Mouse (Mus musculus) G1E (cell line): ENCODE results near the gene Atp5f1.
"Not testable (repeated sequence)": the region's sequence is repeated elsewhere in the genome, so short reads cannot be mapped to it uniquely, and the experiment has no call there.

ENCODE experiments used
- CTCF ChIP-seq: IDR thresholded peaks from 2 replicates; pipeline ENCODE4 v1.5.1; 2012; ENCODE audit warnings: low read depth, low read length, inconsistent platforms, mixed read lengths
- TAL1 ChIP-seq: conservative IDR thresholded peaks from 2 replicates; pipeline ENCODE4 v1.6.1; 2012; ENCODE audit warnings: low read depth, low read length, inconsistent platforms, mixed read lengths

DNA sequence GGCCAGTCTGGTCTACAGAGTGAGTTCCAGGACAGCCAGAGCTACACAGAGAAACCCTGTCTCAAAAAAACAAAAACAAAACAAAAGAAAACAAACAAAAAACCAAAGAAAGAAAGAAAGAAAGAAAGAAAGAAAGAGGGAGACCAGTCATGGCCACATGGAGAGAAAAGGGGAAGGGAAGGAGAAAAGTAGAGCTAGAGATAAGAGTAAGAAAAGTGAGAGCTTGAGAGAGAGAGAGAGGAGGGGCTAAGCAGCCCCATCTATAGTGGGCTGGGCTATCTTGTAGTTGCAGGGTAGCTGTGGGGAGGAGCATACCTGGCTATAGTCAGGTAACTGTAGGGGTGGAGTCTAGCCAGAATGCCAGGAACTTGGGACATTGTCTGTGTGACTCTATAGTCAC, 39.2 kb downstream of the Atp5f1 start:
- not testable (repeated sequence) for TF ChIP-seq CTCF, TAL1
